Mouse (Mus musculus) liver, embryonic 12.5 days (tissue): ENCODE data around the gene Mpig6b. TPM values are rescaled to one million over a fixed set of nuclear protein-coding genes. Genes with fewer than 3 reads are reported as not detected.
A peak's percentile ranks its signal among the peaks of the same experiment; 100 is the strongest.
"Not testable (repeated sequence)": the region's sequence is repeated elsewhere in the genome, so short reads cannot be mapped to it uniquely, and the experiment has no call there.

Experiments
- ATAC-seq: fragments of 200-750 bp; cut with Nextera tagmentation; 2 replicates; pipeline ENCODE4 v1.8.0; 2017; ENCODE audit warnings: moderate number of reproducible peaks, mild to moderate bottlenecking, moderate library complexity
- H3K27ac ChIP-seq: fragments of 300-500 bp; sonication (generic); 2 replicates; pipeline ENCODE4 v1.5.1; 2016; ENCODE audit warnings: mild to moderate bottlenecking
- H3K27me3 ChIP-seq: fragments of 300-500 bp; sonication (generic); replicated peaks from 2 replicates; pipeline ENCODE4 v1.6.1; 2016; ENCODE audit warnings: mild to moderate bottlenecking, moderate library complexity
- H3K36me3 ChIP-seq: fragments of 300-500 bp; sonication (generic); 2 replicates; pipeline ENCODE4 v1.6.1; 2016; ENCODE audit warnings: mild to moderate bottlenecking, moderate library complexity
- H3K4me1 ChIP-seq: fragments of 300-500 bp; sonication (generic); 2 replicates; pipeline ENCODE4 v1.6.1; 2016
- H3K4me2 ChIP-seq: fragments of 300-500 bp; sonication (generic); 2 replicates; pipeline ENCODE4 v1.6.1; 2016; ENCODE audit warnings: mild to moderate bottlenecking, moderate library complexity
- H3K4me3 ChIP-seq: fragments of 300-500 bp; sonication (generic); 2 replicates; pipeline ENCODE4 v1.5.1; 2016; ENCODE audit warnings: mild to moderate bottlenecking, moderate library complexity
- H3K9ac ChIP-seq: fragments of 300-500 bp; sonication (generic); 2 replicates; pipeline ENCODE4 v1.6.1; 2016; ENCODE audit warnings: mild to moderate bottlenecking, moderate library complexity
- H3K9me3 ChIP-seq: fragments of 300-500 bp; sonication (generic); replicated peaks from 2 replicates; pipeline ENCODE4 v1.6.1; 2016; ENCODE audit warnings: mild to moderate bottlenecking, moderate library complexity
- WGBS: fragments of 180-500 bp; shearing (Covaris S2); methylation state at CpG from one replicate; pipeline ENCODE4 v1.1.7; 2016; ENCODE audit not compliant: insufficient replicate concordance; 5-methylcytosine and 5-hydroxymethylcytosine counted together
- polyA plus RNA-seq: library from polyadenylated mRNA; unstranded; fragments of >200 nt; fragmentation: Nextera tagmentation; extraction: Ambion mirVana; gene quantifications from 2 replicates; pipeline ENCODE4 v1.2.1, GENCODE M21; 2016

Mpig6b gene
- polyA plus RNA-seq, 1 experiment from 2014 or later = 8.7 TPM

DNA sequence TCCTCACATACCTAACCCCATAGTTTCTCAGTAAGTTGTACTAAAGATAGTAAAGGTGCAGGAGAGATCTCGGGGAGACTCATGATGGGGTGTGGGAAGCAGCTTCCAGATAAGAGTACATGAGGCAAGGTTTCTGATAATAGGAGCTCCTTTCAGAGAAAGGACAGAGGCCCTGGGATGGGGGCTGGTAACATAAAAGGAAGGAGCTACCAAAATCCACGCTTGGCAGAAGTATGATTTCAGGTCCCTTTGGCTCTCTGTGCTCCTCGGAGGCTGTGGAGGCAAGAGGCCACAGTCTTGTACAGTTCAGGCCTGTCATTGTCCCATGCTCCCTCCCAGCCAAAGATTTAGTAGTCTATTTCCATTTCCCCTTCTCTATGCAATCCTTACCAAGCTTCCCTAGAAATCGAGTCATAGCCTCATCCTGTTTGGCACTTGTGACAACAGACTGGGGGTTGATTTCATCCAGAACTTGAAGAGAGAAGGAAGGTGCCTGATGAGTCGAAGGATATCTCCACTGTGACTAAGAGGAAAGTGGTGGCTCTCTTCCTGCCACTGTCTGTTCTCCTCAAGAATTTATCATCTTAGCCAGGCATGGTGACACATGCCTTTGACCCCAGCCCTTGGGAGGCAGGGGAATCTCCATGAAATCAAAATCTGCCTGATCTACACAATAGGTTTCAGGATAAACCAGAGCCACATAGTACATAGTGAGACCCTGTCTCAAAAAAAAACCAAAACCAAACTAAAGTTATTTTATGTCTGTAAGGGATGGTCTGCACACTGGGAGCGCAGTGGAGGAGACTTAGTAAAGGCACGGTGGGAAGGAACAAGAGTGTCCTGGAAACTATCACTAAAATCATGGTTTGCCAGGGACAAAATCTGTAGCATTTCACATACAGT lies 20.8 kb downstream of the Mpig6b start:
- Histone ChIP-seq H3K4me2 (peak overlapping the region; percentile 98), H3K27ac (peak overlapping the region; percentile 94), H3K9ac (peak overlapping the region; percentile 89), H3K4me3 (peak overlapping the region; percentile 70), H3K4me1 (peaks cover 85% of the 10 kb centered on the region), H3K36me3 (no peaks in the 10 kb centered on the region), H3K9me3 (no peaks in the 10 kb centered on the region), H3K27me3 (no peaks in the 10 kb centered on the region)
- ATAC-seq = peak; percentile 58
- 26% methylated on average over 7 of the region's 7 CpGs for WGBS

GRCm38 (mm10) chr17:35043794-35044193 lies 22.2 kb downstream of the Mpig6b start:
- no peak for ATAC-seq
- no peak overlapping the region for H3K9ac ChIP-seq
- H3K27ac ChIP-seq = peak overlapping the region; percentile 94
- no peaks in the 10 kb centered on the region for H3K9me3 ChIP-seq
- peak overlapping the region; percentile 98; the same call in 1 of the 2 replicates for H3K4me2 ChIP-seq
- H3K27me3 ChIP-seq = no peaks in the 10 kb centered on the region
- no peak overlapping the region for H3K4me3 ChIP-seq
- H3K36me3 ChIP-seq = no peaks in the 10 kb centered on the region
- WGBS = 69% methylated on average over 4 of the region's 4 CpGs
- peaks cover 84% of the 10 kb centered on the region for H3K4me1 ChIP-seq

DNA sequence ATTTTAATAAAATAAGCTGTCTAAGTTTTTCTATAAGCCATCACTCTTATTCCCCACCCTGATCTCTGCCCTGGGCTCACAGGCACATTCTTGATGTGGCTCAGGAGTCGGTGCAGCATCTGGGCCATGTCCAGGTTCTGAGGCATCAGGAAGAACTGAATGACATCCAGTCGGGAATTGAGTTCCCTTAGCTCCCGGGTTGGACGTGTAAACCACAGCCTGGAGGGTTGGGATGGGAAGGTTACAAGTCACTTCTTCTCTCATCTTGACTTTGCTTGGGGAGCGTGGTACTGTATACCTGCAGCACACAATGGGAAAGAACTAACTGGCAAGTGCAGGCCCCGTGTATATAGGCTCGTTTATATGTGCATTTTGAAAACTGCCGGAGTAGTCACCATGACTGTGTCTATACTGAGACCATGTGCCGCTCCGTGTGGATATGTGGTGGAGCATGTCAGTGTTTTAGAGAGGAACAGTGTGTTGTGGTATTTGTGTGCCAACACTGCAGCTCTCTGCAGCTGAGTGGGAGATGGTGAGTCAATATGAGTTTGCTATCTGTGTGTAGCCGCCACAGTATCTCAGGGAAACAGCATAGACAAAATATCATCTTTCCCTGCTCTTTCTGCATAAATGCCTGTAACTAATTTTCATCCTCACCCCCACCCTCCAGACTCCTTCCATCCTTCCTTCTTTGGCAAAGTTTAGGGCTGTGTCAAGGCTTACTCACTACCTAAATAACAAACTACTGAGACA lies 26.7 kb downstream of the Mpig6b start:
- no peaks in the 10 kb centered on the region for H3K27me3 ChIP-seq
- no peak overlapping the region for H3K4me2 ChIP-seq
- 0 out of 2 replicates have a peak, but pooled peaks have one; percentile 24 for ATAC-seq
- H3K36me3 ChIP-seq = no peaks in the 10 kb centered on the region
- no peak overlapping the region for H3K9ac ChIP-seq
- H3K27ac ChIP-seq = no peak overlapping the region
- WGBS = 76% methylated on average over 11 of the region's 11 CpGs
- H3K4me1 ChIP-seq = peaks cover 48% of the 10 kb centered on the region
- no peaks in the 10 kb centered on the region for H3K9me3 ChIP-seq
- H3K4me3 ChIP-seq = no peak overlapping the region

GRCm38 (mm10) chr17:35034896-35035295 lies 31.1 kb downstream of the Mpig6b start:
- 0 out of 2 replicates have a peak overlapping the region, but pooled peaks have one; percentile 23 for H3K27ac ChIP-seq
- no peak for ATAC-seq
- H3K4me1 ChIP-seq = peaks cover 43% of the 10 kb centered on the region
- H3K36me3 ChIP-seq = no peaks in the 10 kb centered on the region
- no peaks in the 10 kb centered on the region for H3K9me3 ChIP-seq
- 0 out of 2 replicates have a peak, but pooled peaks cover 3% of the 10 kb centered on the region for H3K27me3 ChIP-seq
- no peak overlapping the region for H3K9ac ChIP-seq
- 66% methylated on average over 6 of the region's 6 CpGs for WGBS
- H3K4me2 ChIP-seq = no peak overlapping the region
- H3K4me3 ChIP-seq = no peak overlapping the region

GRCm38 (mm10) chr17:35033703-35034102 lies 32.3 kb downstream of the Mpig6b start:
- H3K27ac ChIP-seq, ATAC-seq, H3K4me3 ChIP-seq, H3K4me2 ChIP-seq, H3K36me3 ChIP-seq, H3K9me3 ChIP-seq, H3K27me3 ChIP-seq, H3K9ac ChIP-seq: not testable (repeated sequence)
- peaks cover 45% of the 10 kb centered on the region for H3K4me1 ChIP-seq
- WGBS = 63% methylated on average over 1 of the region's 1 CpGs

GRCm38 (mm10) chr17:35032323-35032870 lies 33.6 kb downstream of the Mpig6b start:
- Histone ChIP-seq H3K4me2 (no peak overlapping the region), H3K9ac (no peak overlapping the region), H3K4me3 (no peak overlapping the region), H3K4me1 (peaks cover 58% of the 10 kb centered on the region), H3K27me3 (0 out of 2 replicates have a peak, but pooled peaks cover 3% of the 10 kb centered on the region), H3K36me3 (no peaks in the 10 kb centered on the region), H3K9me3 (no peaks in the 10 kb centered on the region), H3K27ac (no peak overlapping the region)
- no peak for ATAC-seq
- 60% methylated on average over 8 of the region's 8 CpGs for whole genome bisulfite sequencing

GRCm38 (mm10) chr17:35031880-35032279 lies 34.1 kb downstream of the Mpig6b start:
- H3K4me3 ChIP-seq = no peak overlapping the region
- no peak overlapping the region for H3K27ac ChIP-seq
- 0 out of 2 replicates have a peak, but pooled peaks cover 3% of the 10 kb centered on the region for H3K27me3 ChIP-seq
- H3K4me1 ChIP-seq = peaks cover 62% of the 10 kb centered on the region
- H3K9me3 ChIP-seq = no peaks in the 10 kb centered on the region
- ATAC-seq = no peak
- no peak overlapping the region for H3K9ac ChIP-seq
- H3K4me2 ChIP-seq = no peak overlapping the region
- WGBS = 59% methylated on average over 7 of the region's 7 CpGs
- no peaks in the 10 kb centered on the region for H3K36me3 ChIP-seq

DNA sequence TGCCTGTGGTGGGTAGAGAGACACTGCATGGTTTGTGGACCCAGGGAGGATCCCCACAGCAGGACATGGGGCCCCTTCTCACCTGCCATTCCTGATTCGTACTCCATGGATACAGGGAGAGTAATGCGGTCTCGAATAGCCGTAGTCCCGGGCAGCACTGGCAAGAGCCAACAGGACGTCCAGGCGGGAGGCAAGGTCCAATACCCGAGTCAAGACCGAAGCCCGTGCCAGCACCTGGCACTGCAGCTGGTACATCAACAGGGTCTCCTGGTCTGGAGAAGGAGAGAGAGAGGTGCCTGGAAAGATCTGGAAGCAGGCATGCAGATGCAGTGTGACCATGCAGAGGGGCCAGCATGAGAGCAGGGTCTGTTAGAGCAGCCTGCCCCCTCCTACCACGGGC lies 34.7 kb downstream of the Mpig6b start:
- H3K9ac ChIP-seq = no peak overlapping the region
- no peak for ATAC-seq
- no peak overlapping the region for H3K4me3 ChIP-seq
- H3K36me3 ChIP-seq = no peaks in the 10 kb centered on the region
- WGBS = 91% methylated on average over 11 of the region's 11 CpGs
- no peak overlapping the region for H3K27ac ChIP-seq
- peaks cover 66% of the 10 kb centered on the region for H3K4me1 ChIP-seq
- H3K9me3 ChIP-seq = no peaks in the 10 kb centered on the region
- H3K27me3 ChIP-seq = 0 out of 2 replicates have a peak, but pooled peaks cover 3% of the 10 kb centered on the region
- H3K4me2 ChIP-seq = no peak overlapping the region

DNA sequence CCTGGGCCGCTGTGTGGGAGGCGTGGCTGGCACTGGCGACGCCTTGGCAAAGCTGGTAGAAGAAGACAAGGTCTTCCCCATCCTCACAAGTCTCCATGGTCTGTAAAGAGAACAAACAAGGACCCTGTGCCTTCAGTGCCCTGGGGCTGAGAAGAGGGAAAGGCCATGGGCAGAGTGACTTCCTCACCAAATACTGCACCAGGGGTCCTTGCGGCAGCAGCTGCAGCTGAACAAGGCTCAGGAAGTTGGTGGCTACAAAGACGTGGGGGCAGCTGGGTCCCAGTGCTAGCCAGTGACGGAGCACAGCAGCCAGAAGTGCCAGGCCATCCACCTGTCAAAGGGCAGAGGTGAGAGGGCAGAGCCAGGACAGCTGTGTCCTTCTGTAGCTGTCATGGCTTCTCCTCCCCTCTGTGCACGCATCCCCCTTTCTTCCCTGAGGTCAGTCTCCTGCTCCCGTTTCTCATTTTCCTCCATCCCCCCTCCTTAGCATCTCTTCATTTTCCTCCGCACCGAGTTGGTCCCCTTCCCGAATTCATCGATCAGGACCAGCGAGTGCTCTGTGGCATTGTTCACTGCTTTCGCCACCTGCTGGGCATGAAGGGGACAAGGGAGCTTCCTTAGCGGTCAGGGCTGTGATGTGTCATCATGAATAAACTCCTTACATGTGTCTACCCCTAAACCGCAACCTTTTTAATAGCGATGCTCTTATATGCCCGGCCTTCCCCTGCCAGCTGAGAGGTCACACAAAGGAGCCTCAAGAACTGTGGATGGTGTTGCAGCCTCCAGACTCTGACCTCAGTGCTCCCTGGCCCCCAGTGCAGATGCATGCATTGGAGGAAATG lies 36.1 kb downstream of the Mpig6b start:
- no peak overlapping the region for H3K27ac ChIP-seq
- H3K4me2 ChIP-seq = 0 out of 2 replicates have a peak overlapping the region, but pooled peaks have one; percentile 10
- H3K9me3 ChIP-seq = no peaks in the 10 kb centered on the region
- H3K27me3 ChIP-seq = 0 out of 2 replicates have a peak, but pooled peaks cover 3% of the 10 kb centered on the region
- no peaks in the 10 kb centered on the region for H3K36me3 ChIP-seq
- no peak overlapping the region for H3K9ac ChIP-seq
- 42% methylated on average over 19 of the region's 19 CpGs for WGBS
- peaks cover 76% of the 10 kb centered on the region for H3K4me1 ChIP-seq
- ATAC-seq = no peak
- H3K4me3 ChIP-seq = no peak overlapping the region

DNA sequence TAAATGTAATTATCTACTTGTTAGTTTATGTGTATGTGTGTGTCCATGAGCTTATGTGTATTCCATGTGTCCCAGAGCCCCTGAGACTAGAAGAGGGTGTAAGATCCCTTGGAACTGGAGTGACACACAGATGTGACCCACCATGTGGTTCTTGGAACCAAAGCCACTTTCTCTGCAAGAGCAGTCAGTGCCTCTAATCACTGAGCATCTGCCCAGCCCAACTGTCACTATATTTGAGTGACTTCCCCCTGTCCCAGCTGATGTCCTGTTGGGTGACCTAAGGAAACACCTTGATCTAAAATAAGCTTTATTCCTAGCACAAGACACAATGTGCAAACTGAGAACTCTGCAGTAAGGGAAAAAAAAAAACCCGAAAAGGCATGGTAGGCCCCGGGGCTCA lies 37.7 kb downstream of the Mpig6b start:
- H3K27ac ChIP-seq = no peak overlapping the region
- 72% methylated on average over 2 of the region's 2 CpGs for whole genome bisulfite sequencing
- H3K4me2 ChIP-seq = no peak overlapping the region
- no peak overlapping the region for H3K9ac ChIP-seq
- H3K27me3 ChIP-seq = 0 out of 2 replicates have a peak, but pooled peaks cover 6% of the 10 kb centered on the region
- ATAC-seq = no peak
- H3K4me3 ChIP-seq = no peak overlapping the region
- no peaks in the 10 kb centered on the region for H3K36me3 ChIP-seq
- H3K9me3 ChIP-seq = no peaks in the 10 kb centered on the region
- H3K4me1 ChIP-seq = peaks cover 87% of the 10 kb centered on the region
